Mouse (Mus musculus) left cerebral cortex, adult 8-10 months (tissue): ENCODE measurements around the gene Map4k2. TPM values are rescaled to one million over a fixed set of nuclear protein-coding genes. Genes with fewer than 3 reads are reported as not detected.
A peak's percentile ranks its signal among the peaks of the same experiment; 100 is the strongest.
"Not testable (repeated sequence)": the region's sequence is repeated elsewhere in the genome, so short reads cannot be mapped to it uniquely, and the experiment has no call there.

Experiments used
- DNase-seq, 2 experiments: peaks; one replicate each; pipeline ENCODE4 v3.0.0; 2022; ENCODE audit warnings: low spot score in 2 of 2
- total RNA-seq, 4 experiments: library from RNA; stranded (reverse); gene quantifications; 2 replicates each; pipeline ENCODE4 v1.2.4; 2022

Gene Map4k2
- 100 to 1,000 TPM in 2 of 4 experiments, 10 to 100 TPM in 2; 91.7 to 111 (median 101) TPM for total RNA-seq

DNA sequence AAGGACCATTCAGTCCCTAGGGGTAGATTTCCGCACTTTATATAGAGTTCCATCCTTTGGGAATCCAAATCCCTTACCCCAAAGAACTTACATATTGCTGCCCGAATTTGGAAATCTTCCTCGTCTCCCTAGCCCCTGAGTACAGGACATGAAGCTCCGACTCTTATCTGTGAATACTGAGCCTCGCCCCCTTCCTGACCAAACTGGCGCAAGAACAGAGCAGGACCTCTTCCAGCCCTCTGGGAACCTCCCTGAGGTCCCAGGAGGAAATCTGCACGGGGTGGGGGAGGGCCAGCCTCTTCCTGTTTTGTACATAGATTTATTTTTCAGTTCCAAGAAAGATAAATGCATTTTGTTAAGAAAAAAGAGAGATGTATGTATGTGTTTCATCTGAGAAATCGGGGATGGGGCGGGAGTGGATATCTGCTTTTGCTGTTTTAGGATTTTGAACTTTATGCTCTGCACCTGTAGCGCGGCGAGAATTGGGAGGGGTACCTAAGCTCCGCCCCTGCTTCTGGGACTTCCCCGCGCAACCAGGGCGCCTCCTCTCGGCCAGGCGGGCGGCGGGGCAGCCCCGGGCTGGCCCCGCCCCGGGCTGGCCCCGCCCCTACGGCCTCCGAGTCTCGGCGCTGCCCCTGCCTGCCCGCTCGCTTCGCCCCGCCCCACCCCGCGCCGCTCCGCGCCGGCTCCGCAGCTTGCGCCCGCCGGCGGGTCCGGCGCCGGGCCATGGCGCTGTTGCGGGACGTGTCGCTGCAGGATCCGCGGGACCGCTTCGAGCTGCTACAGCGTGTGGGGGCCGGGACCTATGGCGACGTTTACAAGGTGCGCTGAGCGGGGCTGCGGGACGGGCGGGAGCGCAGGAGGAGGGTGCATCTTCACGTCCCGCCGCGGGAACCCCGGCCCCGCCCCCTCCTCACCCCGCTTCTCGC is at the start of gene Map4k2:
TSS of gene Map4k2 (plus strand) at position 612 of the 929 bp plus-strand sequence.
- peak; percentile 54 to 66 for DNase-seq

DNA sequence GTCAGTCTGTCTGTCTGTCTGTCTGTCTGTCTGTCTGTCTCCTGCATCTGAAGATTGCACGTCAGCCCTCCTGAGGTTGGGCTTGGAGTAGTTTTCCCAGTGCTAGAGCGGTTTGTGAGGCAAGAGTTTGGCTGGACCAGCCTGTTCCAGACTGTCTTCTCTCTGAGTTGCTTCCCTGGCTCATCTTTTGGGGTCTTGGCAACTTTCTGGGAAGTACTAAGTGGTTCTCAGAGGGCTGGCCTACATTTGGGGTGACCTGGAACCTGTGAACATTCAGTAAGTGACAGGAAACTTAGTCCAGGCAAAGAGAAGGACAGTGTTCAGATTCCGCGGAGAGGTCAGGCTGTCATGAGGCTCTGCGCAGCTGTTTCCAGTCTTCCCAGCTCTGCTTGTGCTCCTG is 48.7 kb upstream of the Map4k2 start:
- DNase-seq: no peak

DNA sequence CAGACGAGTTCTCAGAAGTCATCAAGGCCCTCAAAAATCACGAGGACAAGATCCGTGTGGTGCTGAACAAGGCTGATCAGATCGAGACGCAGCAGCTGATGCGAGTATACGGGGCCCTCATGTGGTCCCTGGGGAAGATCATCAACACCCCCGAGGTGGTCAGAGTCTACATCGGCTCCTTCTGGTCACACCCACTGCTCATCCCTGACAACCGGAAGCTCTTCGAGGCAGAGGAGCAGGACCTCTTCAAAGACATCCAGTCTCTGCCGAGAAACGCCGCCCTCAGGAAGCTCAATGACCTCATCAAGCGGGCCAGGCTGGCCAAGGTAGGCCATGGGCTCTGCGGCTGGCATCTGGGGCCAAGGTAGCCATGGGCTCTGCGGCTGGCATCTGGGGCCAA is 46.6 kb upstream of the Map4k2 start:
- no peak for DNase-seq

DNA sequence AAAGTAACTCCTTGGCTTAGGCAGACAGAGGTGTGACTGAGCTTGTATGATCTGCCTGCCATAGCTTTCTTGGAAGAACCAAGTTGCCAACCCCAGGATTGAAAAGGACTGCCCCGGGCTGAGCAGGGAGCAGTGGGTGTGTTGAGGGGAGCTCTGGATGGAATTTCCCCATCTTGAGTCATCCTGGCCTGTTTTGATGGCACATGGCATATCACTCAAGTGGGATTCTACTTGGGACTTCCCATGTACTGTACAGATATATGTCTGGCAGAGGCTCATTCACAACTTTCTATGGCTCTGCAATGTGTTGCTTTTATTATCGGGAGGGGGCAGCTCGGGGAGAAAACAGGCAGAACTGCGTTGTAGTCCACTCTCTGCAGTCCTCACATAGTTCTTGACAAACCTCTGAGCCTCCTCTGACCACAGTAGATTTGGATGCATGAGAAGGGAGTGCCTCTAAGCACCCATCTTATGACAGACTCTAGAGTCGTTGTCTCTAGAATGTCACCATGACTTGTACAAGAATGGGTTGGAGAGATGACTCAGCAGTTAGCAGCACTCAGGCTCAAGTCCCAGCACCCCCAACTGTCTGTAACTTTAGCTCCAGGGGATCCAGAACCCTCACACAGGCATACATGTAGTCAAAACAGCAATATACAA is 44.3 kb upstream of the Map4k2 start:
- no peak for DNase-seq

DNA sequence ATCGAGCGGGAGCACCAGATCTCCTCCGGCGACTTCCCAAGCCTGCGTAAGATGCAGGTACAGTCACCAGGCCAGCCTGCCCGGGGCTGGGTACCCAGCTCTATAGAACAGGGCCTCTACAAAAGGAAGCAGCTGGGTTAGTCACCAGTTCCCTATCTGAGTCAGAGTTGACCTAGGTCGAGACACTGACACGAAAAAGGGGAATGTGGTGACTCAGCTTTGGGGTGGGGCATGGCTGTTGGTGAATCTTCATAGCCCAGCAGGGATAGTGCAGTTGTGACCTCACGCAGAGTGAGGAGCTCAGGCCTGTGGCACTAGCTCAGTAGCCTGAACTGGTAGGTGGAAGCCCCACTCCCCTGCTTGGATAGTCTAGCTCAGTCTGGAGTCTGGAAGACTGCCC is 43.3 kb upstream of the Map4k2 start:
- DNase-seq: no peak

DNA sequence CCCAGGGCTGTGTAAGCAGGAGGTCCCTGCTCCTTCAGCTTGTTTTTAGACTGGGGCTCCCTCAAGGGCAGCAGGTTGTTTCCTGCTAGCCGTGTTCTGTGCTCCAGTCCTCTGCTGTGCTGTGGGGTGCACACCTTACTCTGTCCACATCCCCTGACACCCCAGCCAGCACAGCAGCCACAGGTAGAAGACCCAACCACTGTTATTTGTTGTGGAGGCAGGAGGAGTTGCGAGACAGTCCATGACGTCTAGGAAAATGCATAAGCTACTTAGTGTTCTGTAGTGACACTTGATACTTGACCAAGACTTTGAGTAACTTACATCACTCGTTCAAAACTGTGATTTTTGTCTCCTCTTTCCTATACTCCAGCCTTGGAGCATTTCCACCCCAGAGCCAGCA is 41.9 kb upstream of the Map4k2 start:
- no peak for DNase-seq

DNA sequence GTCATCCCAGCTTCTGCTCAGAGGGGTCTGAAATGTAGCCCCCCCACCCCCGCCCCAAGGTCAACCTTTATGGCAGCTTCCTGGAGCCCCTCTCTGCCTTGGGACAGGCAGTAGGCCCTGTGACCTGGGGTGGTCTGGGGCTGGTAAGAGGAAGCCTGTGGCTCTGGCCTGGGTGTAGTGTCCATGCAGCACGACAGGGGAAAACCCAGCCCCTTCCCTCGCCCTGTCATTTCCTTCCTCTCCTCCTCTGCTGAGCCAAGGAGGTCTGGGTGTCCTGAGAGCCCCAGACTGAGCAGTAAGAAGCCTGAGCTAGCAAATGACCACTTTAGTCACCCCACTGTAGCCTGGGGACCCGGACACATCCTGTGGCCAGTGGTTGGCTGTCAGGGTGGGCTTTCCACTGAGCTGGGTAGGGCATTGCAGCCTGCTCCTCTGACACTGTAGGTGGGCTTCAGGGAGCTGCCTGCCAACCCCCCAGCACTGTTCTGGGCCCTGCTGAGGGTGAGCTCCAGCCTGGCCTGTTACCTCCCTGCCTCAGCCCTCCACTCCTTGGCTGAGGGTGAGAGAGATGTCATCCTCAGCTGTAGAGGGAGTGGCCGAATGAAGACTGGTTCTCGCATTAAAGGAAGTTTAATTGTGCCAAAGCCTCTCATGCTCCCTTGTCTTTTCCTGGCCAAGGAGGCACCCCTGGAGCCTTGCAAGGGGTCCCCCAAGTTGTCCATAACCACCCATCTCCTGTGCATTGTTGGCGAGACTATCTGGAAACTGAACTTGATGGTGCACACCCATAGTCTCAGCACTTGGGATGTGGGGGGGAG is 41.3 kb upstream of the Map4k2 start:
- no peak for DNase-seq

DNA sequence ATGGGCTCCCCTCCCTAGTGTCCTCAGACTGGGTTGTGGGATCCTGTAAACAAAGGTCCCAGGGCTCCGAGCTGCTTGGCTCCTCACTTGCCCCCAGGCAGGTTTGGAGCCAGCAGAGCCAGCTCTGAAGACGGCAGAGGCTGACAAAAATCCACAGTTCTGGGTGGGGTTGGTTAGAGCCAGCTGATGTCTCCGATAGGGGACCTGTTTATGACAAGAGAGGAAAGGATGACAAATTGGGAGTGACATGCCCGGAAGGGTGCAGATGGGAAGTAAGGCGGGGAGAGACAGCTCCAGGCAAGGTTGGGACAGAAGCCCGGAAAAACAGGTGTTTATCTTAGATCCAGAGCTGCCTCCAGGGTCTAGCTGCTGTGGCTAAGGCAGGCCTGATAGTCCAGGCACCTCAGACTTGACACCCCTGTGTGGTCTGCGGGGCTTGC is 40.5 kb upstream of the Map4k2 start:
- no peak for DNase-seq

DNA sequence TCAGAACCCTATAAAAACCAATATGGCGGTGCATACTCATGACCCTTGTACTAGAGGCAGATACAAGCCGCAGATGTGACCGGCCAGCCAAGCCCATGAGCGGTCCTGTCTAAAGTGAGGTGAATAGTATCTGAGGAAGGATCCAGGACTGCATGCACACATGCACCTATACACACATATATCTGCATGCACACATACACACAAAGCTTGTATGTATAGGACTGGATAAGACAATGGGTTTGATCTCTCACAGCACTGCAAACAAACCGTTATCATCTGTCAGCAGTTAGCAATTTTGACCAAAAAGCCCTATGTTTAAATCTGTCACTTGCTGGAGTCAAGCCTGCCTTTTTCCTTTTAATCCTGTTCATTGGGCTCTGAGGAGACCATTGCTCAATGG is 38.8 kb upstream of the Map4k2 start:
- no peak for DNase-seq

DNA sequence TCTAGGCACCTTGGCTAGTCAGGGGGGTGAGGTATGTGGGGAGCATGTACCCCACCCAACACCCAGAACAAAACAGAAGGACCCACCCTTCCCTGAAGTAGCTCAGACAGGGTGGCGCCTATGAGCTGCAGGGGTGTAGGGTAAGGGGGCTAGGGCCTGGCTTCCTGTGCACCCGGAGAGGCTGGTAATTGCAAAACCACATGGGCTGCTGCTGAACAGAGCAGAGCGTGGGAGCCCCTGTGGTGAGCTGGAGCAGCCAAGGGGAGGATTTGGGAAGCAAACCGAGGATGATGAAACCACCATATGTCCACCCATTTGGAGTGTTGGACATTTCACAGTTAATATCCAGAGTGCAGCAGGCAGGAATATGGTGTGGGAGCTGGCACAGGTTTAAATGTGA is 38.4 kb upstream of the Map4k2 start:
- no peak for DNase-seq

DNA sequence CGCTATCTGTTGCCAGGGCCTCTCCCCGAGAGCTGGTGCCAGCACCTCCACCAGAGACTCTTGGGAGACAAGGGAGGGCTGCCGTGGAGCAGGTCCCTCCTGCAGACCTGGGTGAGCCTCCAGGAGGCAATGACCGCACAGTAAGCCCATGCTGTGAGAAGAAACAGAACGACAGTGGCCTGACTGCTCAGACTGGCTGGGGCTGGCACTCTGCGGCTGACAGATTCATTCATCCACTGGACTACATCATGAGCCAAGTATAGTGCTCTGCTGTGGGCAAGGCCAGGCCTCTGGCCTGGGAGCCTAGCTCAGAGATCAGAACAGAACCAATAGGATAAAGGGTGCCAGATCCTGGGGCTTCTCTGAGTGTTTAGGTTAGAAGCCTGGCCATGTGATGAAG is 37.1 kb upstream of the Map4k2 start:
- no peak for DNase-seq

DNA sequence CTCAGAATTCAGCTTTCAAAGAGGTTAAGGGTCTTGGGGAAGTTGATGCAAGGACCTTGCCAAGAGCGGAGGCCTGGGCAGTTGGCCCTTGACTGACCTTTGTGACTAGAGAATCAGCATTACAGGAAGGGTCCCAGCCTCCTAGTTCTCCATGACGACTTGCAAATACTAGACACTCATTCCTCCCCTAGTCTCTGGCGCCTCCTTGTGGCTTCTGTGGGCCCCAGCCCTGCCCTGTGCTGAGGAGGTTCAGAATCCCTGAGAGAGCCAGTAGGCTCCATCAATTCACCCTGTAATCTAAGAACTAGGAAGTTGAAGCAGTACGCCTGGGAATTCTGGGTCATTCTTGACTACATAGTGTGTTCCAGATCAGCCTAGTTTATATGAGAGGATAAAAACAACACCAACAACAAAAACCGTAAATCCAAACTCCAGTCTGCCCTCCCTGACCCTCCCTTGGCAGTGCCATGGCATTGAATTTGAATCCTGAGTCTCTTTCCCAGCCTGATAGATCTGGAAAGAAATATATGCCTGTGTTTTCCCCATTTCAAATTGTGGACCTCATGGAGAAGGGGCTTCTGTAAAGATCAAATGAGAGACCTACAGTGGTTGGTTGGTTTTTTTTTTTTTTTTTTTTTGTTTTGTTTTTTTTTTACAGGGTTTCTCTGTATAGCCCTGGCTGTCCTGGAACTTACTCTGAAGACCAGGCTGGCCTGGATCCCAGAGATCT is 36.0 kb upstream of the Map4k2 start:
- DNase-seq: peak; percentile 50 to 61

DNA sequence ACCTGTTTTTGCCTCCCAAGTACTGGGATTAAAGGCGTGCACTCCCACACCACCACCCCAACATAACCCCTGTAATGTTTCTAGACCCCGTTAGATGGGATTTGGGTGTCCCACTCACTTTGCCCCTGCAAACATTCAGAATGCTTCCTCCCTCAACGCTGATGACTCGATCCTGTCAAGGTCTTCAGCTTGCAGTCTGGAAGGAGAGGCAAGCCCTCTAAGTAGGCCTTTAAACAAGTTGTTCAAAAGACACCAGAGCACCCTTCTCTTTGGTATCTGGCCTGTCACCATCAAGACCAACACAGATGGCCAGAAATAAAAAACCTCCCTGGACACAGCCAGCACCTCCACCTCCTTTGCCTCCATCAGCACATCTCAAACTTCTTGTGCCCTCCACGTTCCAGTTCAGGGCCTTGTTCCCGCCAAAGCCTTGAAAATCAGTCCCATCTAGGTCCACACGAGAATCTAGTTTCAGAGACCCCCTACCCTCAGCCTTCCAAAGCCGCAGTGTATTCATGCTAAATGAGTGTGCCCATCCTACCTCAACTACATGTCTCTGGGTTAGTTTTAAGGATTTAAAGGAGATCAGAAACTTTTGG is 35.3 kb upstream of the Map4k2 start:
- no peak for DNase-seq

DNA sequence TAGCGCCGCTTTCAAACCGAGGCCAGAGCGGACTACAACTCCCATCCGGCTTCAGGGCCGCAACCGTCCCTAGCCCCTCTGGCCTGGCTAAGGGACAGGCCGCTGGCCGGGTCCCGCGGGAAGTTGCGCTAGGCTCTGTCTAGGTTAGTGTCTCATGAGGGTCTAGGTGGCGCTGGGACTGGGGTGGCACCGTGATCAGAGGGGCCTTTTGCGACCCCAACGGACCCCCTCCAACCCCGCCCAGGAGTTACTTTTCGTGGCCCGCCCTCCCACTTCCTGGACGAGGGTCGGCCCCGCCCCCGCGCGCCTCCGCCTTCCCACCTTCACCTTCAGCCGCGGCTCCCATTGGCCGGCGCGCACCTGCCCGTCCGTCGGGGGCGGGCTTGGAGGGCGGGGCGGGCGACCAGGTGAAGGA is 34.8 kb upstream of the Map4k2 start, which contains the start of gene Cdc42bpg:
TSS of gene Cdc42bpg (plus strand) at position 320 of the 415 bp plus-strand sequence.
- DNase-seq: no peak

DNA sequence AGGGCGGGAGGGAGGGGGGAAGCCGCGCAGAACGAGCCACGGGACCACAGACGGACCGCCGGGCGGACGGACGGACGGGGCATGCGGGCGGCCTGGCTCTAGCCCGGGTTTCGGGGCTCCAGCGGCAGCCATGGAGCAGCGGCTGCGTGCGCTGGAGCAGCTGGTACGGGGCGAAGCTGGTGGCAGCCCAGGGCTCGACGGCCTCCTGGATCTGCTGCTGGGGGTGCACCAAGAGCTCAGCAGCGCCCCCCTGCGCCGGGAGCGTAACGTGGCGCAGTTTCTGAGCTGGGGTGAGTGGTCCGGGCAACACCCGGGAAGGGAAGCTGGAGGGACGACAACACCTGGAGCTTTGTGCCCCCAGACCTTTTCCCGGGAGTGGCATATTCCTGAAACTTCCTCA is 34.3 kb upstream of the Map4k2 start:
- DNase-seq: no peak

DNA sequence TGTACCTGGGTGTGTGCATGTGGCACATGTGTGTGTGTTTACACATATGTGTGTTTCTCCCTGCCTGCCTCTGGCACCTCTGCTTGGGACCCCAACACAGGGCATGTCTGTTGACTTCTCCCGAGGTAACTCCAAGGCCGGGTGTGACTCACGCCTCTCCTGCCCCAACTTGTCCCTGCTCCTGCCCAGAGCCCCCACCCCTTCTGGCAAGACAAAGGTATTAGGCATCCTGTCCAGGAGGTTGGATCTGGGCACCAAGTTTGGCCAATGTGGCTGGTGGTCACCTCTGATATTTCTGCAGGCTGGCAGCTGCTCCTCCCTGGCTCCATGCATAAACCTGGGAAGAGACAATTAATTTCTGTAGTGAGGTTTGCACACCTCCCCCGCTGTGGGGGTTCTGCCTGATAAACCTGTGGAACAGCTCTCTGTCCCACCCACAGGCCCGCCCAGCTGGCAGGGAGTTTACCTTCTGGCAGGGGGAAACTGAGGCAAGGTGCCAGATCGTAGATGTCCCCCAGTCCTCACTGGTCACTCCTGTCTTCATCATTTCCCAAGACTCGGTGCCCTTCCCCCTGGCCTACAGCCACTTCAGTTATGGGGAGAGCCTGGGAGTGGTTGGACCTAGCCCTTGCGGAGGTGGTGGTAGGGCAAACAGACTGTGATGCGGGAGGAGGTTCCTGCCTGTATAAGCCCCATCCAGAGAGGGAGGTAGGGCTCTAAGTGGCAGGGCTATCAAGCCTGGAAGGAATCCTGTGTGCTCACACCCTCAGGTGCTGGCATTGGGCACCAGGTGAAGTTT is 33.0 kb upstream of the Map4k2 start:
- no peak for DNase-seq

DNA sequence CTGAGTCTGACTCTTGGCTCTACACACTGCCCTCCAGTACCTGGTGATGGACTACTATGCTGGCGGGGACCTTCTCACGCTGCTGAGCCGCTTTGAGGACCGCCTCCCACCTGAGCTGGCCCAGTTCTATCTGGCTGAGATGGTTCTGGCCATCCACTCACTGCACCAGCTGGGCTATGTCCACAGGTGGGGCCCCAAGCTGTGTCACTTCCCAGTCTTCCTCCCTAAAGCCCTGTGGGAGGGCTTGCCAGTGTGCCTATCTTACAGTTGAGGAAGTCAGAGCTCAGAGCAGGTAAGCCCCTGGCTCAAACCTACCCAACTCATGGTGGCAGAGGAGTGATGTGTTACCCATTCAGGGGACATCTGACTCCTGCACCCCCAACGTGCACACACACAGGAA is 30.8 kb upstream of the Map4k2 start:
- no peak for DNase-seq

DNA sequence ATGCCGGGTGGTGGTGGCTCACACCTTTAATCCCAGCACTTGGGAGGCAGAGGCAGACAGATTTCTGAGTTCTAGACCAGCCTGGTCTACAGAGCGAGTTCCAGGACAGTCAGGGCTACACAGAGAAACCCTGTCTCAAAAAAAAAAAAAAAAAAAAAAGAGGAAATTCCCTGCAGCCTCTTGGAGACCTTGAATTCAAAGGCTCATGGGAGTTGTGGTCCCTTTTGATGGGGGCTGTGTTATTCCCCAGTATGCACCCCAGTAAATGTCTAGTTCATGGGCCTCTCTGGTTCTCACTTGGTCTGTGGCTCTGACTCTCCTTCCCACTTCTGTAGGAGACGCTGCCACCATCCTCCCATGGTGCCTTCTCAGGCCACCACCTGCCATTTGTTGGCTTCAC is 29.2 kb upstream of the Map4k2 start:
- not testable (repeated sequence) for DNase-seq

DNA sequence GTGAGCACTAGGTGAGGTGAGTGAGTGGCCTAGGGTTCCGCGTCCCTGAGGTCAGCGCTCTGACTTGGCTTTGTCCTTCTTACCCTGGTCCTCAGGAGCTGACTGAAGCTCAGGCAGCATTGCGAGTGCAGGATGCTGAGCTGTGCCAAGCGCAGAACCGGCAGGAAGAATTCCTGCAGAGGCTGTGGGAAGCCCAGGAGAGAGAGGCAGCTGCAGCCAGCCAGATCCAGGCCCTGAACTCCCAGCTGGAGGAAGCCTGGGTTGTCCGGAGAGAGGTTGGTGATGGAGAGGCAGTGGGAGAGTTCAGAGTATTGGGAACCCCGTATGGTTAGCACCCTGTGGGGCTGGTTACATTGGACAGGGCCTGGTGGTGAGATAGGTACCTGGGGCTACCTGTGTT is 27.1 kb upstream of the Map4k2 start:
- DNase-seq: no peak

DNA sequence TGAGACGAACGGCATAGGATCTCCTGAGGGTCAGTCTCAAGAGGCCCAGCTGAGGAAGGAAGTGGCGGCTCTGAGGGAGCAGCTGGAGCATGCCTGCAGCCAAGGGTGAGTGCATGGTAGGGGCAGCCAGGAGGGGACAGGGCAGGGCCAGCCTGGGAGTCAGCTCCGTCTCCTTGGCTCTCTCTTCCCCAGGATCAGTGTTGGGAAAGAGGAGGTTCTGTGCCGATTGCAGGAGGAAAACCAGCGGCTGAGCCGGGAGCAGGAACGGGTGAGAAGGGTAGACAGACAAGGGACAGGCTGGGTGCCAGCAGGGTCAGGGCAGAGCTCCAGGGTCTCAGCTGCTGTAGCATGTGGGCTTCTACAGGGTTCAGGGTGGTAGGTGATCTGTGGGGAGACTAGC is 26.4 kb upstream of the Map4k2 start:
- no peak for DNase-seq
